Mouse (Mus musculus) left cerebral cortex, adult 8-10 months (tissue): ENCODE measurements around the gene Wwox. TPM values are rescaled to one million over a fixed set of nuclear protein-coding genes. Genes with fewer than 3 reads are reported as not detected.
A peak's percentile ranks its signal among the peaks of the same experiment; 100 is the strongest.

Experiments
- DNase-seq, 2 experiments: peaks; one replicate each; pipeline ENCODE4 v3.0.0; 2022; ENCODE audit warnings: low spot score in 2 of 2
- total RNA-seq, 4 experiments: library from RNA; stranded (reverse); gene quantifications; 2 replicates each; pipeline ENCODE4 v1.2.4; 2022

Gene Wwox
- total RNA-seq, 4 experiments from 2014 or later: 18.8 to 21.0 (median 19.8) TPM

DNA sequence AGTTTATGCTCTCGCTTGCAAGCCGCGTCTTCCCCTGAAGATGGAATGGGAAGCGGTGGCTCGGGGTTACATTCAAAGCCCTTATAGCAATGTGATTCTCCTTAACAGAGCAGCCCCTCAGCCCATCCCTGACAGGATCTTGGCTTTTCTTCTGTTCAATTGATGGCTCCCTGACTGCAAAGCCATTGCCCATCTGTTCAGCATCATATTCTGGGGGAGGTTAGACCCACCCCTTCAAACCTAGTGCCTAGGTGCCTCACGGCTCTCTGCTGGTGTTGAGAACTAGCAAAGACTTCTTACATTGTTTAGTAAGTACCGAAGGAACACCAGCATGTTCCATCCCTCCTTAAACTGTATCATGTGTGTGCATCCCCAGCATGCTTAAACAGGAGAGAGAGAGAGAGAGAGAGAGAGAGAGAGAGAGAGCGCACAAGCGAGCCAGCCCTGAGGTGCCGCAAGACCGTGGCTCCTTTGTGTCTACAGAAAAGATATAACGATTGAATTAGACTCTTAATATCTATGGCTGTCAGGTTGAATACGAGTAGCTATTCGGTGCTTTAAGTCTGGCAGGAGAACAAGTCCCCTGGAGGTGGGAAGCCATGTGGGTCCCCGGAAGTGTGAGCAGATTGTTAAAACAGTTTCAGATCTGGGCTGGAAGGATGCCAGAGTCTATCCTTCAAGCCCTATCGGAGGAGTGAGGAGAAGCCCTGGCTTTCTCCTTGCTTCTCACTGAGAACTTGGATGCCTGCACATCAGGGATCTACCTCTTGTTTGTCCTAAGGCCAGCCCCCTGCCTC, 450.3 kb downstream of the Wwox start:
- DNase-seq: no peak

- DNase-seq: no peak
Observed at GRCm38 (mm10) chr8:114890478-114890877, 451.0 kb downstream of the Wwox start.

DNA sequence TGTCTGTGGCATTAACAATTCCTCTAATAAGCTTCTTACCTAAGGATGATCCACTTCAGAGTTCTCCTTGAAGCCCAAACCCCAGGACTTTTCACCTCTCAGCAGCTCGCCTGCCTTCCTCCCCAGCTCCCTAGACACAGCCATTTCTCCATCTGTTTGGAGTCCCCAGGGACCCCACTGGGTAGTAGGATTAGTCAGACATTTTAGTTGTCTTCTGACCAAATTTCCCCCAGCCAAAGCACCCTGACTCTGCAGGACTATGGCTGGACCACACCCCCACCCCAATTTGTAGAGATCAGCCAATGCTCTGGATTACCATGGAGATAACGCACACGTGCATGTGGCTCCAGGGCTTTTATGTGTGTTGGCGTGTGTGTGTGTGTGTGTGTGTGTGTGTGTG, 451.8 kb downstream of the Wwox start:
- DNase-seq: no peak

- DNase-seq: no peak
Observed at GRCm38 (mm10) chr8:114897432-114897831, 458.0 kb downstream of the Wwox start.

DNA sequence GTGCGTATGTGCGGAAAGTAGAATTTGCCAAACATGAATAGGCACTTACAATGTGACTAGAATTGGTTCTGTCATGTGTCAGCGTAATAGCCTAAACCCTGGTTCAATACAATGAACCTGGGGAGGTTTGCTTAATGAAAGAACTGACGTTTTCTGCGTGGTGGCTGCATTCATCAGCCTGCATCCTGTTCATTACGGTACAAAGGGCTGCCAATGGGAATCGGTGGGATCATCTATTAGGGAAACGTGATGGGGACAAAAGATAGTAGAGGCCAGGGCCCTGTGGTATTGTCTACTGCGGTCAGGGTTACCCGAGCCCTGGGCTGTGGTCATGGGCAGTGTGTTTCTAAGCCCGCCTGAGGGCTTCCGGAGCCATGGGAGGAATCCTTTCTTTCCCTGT, 459.7 kb downstream of the Wwox start:
- DNase-seq: no peak

- no peak for DNase-seq
Observed at GRCm38 (mm10) chr8:114902584-114902983, 463.1 kb downstream of the Wwox start.

- DNase-seq: no peak
Observed at GRCm38 (mm10) chr8:114908086-114908485, 468.6 kb downstream of the Wwox start.

DNA sequence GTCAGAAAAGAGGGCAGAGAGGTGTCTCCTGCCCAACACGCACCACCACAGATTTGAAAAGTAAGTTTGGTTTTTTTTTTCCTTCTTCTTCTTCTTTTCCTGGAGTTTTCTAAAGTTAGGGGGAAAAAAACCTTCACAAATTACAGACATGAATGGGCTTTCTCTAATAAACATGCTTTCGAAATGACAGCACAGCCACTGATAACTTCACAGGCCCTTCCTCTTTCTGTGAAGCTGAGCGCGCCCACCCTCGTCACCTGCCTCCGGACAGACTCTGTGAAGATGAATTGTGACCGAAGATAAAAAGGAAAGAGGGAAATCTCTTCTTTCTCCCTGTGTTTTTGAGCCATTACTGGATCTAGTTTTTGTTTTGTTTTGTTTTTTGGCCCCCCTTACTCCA, 469.1 kb downstream of the Wwox start:
- DNase-seq: no peak

- no peak for DNase-seq
Observed at GRCm38 (mm10) chr8:114909146-114909545, 469.7 kb downstream of the Wwox start.

GRCm38 (mm10) chr8:114911031-114911580, 471.7 kb downstream of the Wwox start:
- no peak for DNase-seq

DNA sequence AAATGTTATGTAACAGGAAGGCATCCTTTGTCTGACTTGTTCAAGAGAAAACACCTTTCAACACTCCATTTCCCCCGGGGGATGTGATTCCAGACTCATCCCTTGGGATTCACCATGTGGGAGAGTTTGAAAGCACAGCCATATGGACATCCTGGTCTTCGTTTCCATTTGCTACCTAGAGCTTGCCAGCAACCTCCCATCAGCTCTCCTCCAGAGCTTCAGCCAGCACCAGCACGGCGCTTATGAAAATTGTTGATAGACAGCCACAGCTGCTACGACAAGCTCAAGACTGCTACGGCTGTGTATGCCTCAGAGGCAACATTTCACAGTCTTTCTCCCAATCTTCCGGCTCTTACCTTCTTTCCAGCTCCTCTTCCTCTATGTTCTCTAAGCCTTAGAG, 484.2 kb downstream of the Wwox start:
- DNase-seq: peak in 1 of 2 experiments; percentile 48

- no peak for DNase-seq
Observed at GRCm38 (mm10) chr8:114927412-114927811, 488.0 kb downstream of the Wwox start.

- DNase-seq: no peak
Observed at GRCm38 (mm10) chr8:114927917-114928316, 488.5 kb downstream of the Wwox start.

- DNase-seq: no peak
Observed at GRCm38 (mm10) chr8:114929597-114929996, 490.1 kb downstream of the Wwox start.

- no peak for DNase-seq
Observed at GRCm38 (mm10) chr8:114932071-114932630, 492.7 kb downstream of the Wwox start.

DNA sequence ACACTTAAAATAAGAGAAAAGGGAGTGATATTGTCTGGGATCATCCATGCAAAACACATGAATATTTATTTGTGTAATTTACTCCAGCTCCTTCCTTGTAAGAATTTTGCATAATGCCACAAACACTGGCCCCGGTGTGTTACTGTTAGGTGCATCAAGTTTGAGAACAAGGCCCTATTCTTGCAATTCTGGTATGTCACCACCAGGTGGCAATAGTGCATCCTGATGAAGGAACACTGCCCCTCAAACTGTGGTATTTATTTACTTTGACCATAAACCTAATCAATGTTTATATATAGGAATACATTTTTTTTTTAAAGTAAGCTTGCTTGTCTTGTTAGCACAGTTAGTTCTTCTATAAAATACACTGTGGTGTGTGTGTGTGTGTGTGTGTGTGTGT, 493.8 kb downstream of the Wwox start:
- DNase-seq: no peak

- DNase-seq: peak in 1 of 2 experiments; percentile 15
Observed at GRCm38 (mm10) chr8:114936887-114937286, 497.4 kb downstream of the Wwox start.

GRCm38 (mm10) chr8:114939338-114939737, 499.9 kb downstream of the Wwox start:
- DNase-seq: no peak

DNA sequence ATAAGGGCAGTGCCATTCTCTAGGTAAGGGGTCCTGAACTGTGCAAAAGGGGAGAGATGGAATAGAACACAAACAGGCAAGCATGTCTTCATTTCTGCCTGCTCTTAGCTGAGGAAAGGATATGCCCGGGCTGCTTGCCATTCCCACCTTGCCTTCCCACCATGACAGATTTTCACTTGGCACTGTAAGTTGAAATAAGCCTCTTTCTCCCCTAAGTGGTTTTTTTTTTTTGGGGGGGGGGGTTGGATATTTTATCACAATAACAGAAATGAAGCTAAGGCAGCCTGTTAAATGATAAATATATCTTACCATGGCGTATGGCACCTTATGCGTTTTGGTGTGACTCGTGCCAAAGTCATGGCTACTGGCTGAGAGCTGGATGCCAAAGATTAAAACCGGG, 501.6 kb downstream of the Wwox start:
- no peak for DNase-seq

DNA sequence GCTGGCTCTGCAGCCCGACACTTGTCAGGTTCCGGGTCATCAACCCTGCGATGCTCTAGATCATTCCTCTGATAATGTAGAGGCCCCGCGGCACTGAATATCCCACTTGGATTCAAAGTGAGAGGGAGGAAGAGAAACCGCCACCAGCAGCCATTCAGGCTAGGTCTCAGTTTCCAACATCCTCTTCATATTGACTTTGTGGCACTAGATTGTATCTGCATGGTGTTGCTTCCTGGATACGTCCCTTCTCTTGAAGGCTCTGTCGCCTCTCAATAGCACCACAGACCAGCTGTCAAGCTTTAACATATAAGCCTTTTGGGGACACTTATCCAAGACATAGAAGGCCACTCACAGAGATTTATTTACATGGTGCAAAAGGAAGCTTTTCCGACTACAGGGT, 502.2 kb downstream of the Wwox start:
- no peak for DNase-seq

DNA sequence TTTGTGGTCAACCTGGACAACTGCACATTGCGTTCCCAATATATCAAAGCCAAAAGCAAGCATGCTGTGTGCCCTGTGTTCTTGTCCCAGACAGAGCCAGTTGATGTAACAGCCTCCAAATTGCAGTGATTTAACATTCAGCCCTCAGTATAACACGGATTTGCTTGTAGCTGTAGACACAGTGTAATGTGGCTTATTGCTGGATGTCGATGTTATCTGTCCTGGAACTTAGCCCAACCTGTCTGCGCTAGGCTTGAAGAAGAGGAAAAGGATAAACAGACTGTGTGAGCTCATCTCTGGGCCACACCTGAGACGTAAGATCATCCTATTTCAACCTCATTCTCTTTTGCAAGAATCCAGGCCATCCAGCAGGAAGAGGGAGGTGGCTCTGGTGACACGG, 508.5 kb downstream of the Wwox start:
- no peak for DNase-seq

DNA sequence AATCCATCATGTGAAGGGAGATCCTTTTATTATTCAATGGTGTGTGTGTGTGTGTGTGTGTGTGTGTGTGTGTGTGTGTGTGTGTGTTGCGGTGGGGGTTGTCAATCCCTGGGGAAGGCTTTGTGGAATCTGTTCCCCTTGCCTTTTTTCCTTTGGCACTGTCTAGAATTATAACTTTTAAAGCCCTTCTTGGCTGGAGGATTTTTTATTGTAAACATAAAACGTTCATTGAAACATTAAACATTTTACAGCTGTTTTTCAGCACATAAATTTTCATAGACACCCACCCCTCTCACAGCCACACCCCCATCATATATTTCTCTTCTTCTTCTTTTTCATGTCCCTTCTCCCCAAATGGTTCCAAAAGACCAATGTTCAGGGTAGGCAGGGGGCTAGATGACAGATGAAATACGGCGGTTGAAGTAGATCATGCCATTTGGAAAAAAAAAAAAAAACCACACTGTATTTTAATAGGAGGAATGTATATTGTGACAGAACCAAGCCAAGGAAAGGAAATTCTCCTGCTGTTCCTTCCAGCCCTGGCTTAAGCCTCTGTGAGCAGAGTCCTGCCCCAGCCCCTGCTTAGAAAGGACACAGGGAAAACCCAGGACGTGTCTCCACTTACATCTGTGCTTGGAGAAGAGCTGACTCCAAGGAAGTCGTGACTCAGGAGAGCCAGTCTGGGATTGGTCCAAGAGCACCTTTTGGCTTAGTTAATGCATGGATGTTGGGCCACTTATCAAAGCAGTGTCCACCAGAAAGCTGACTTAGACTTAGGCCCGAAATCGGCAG, 517.1 kb downstream of the Wwox start:
- DNase-seq: no peak
